Mouse (Mus musculus) myocyte (in vitro differentiated cells): ENCODE data around the gene Pdk1.

Source experiments
- E2F4 ChIP-seq: IDR thresholded peaks from one replicate; pipeline ENCODE4 v1.6.1; 2011; ENCODE audit warnings: mild to moderate bottlenecking, control low read depth, moderate library complexity; ENCODE audit not compliant: insufficient read depth
- POLR2A ChIP-seq: IDR thresholded peaks from one replicate; pipeline ENCODE4 v1.6.1; 2011; ENCODE audit warnings: low read depth, mild to moderate bottlenecking, control low read depth, moderate library complexity; ENCODE audit not compliant: insufficient read length
- TCF3 ChIP-seq: IDR thresholded peaks from one replicate; pipeline ENCODE4 v1.6.1; 2011; ENCODE audit warnings: low read depth, control low read depth; ENCODE audit not compliant: insufficient read length
- USF1 ChIP-seq: IDR thresholded peaks from one replicate; pipeline ENCODE4 v1.6.1; 2011; ENCODE audit warnings: low read depth, mild to moderate bottlenecking, control low read depth, moderate library complexity

DNA sequence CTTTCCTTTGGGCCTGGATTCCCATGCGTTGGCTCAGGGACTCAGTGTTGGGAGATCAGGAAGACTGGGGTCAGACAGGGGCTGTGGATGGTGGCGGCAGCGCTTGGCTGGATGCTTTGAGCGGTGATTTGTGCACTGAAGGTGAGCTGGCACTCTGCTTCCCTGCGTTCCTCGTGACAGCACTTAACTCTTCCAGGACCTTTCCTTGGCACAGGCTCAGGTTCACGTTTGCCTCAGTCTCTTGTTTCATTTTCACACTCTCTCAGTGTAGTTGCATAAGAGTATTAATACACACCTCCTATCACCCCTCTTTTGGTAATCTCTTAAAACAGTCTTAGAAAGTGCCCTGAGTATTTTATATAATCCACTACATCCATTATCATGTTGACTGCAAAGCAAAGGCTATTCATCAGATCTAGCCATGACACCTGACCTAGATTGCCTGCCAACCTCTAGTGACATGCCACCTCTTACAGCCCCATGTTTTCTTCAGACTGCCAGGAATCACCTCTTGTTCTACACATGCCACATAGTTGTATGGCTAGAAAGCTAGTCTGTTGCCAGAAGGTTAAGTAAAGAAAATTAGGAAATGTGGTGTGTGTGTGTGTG is 19.8 kb downstream of the Pdk1 start:
- no peak for TF ChIP-seq TCF3
- no peak for TF ChIP-seq POLR2A
- TF ChIP-seq E2F4 = no peak
- TF ChIP-seq USF1 = no peak
